Mouse (Mus musculus) ES-Bruce4 (cell line): ENCODE measurements around the gene Ctnnbl1.

Experiments
- CTCF ChIP-seq: IDR thresholded peaks from one replicate; pipeline ENCODE4 v1.8.1; 2011; ENCODE audit warnings: low read depth, low read length
- EP300 ChIP-seq: IDR thresholded peaks from 2 replicates; pipeline ENCODE4 v1.6.1; 2011; ENCODE audit warnings: low read depth, low read length; ENCODE audit not compliant: insufficient read depth
- POLR2A ChIP-seq: IDR thresholded peaks from one replicate; pipeline ENCODE4 v1.8.1; 2011; ENCODE audit warnings: low read length; ENCODE audit not compliant: insufficient read depth

DNA sequence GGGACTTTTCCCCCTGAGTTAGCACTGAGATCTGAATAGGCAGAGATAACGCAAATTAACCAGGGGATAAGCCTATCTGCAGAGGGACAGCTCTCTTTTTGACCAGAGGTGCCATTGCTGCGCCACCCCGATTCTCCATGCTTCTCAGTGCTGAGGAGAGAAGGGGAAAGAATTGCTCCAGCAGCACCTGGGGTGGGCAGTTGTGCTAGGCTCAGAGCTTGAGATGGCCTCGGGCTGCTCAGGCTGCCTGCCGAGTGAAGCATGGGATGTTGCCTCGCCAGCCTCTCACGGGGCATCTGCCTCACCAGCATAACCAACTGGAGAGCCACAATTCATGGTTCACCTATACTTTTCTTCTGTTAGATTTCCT lies 15.2 kb downstream of the Ctnnbl1 start:
- TF ChIP-seq CTCF = no peak
- no peak for TF ChIP-seq EP300
- TF ChIP-seq POLR2A = no peak
